Mouse (Mus musculus): ENCODE data around the gene Naip2. TPM values are rescaled to one million over a fixed set of nuclear protein-coding genes. Genes with fewer than 3 reads are reported as not detected.

Gene Naip2
- total and polyA plus RNA-seq, 2 experiments from 2014 or later = 0.14 to 0.69 TPM

DNA sequence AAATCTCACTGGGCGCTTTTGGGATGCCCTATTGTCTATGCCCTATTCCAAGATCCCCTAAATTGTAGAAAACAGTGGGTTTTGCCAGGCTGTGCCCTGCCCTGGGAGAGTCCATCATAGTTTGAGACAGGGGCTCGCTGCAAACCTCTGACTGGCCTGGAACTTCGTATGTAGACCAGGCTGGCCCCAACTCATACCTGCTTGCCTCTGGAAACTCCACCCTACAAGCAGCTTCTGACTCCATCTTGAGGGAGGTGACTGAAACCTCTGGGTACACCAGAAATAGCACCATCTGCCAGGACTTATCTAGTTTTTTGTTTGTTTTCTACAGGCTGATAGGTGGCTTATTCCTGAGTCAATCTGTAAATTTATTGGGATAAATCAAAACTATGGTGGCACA is 77.9 kb downstream of the Naip2 start:
- TF ChIP-seq EP300 (IDR thresholded peaks at IDR 0.05; ENCODE audit: low read depth) (no peak), CTCF (IDR thresholded peaks at IDR 0.05; ENCODE audit: low read depth) (no peak)
- no peaks in the 10 kb centered on the region for H3K9me3 ChIP-seq (replicated peaks; ENCODE audit: control insufficient read depth, low read length)
- 83% methylated on average over 3 of the region's 3 CpGs for WGBS
- H3K4me1 ChIP-seq (ENCODE audit: control insufficient read depth, insufficient read depth) = peaks cover 14% of the 10 kb centered on the region
- H3K27ac ChIP-seq (ENCODE audit: low read depth) = no peak overlapping the region
- ATAC-seq (ENCODE audit: insufficient read depth, low read depth) = no peak; the same call in 1 of the 2 replicates
- H3K36me3 ChIP-seq (replicated peaks; ENCODE audit: control insufficient read depth, insufficient read depth, low read length) = peaks cover 19% of the 10 kb centered on the region
- no peak overlapping the region for H3K9ac ChIP-seq (replicated peaks; ENCODE audit: low read depth, low read length)
- H3K4me3 ChIP-seq (ENCODE audit: low read depth, low read length) = peak overlapping the region; percentile 77
- H3K27me3 ChIP-seq (ENCODE audit: control insufficient read depth, insufficient read depth, low read length) = no peaks in the 10 kb centered on the region
- peak overlapping the region; percentile 95 for H3K4me2 ChIP-seq (ENCODE audit: low read depth, low read length)
- no peak for DNase-seq (ENCODE audit: low spot score)

- Histone ChIP-seq H3K9me3 (replicated peaks; ENCODE audit: control insufficient read depth, low read length) (no peaks in the 10 kb centered on the region), H3K9ac (replicated peaks; ENCODE audit: low read depth, low read length) (no peak overlapping the region), H3K4me1 (ENCODE audit: control insufficient read depth, insufficient read depth) (peaks cover 7% of the 10 kb centered on the region; the same call in 1 of the 2 replicates), H3K4me2 (ENCODE audit: low read depth, low read length) (no peak overlapping the region), H3K27me3 (ENCODE audit: control insufficient read depth, insufficient read depth, low read length) (no peaks in the 10 kb centered on the region), H3K27ac (ENCODE audit: low read depth) (no peak overlapping the region), H3K36me3 (replicated peaks; ENCODE audit: control insufficient read depth, insufficient read depth, low read length) (no peaks in the 10 kb centered on the region), H3K4me3 (ENCODE audit: low read depth, low read length) (no peak overlapping the region)
- 36% methylated on average over 5 of the region's 5 CpGs for WGBS
- ATAC-seq (ENCODE audit: insufficient read depth, low read depth) = no peak
- TF ChIP-seq EP300 (IDR thresholded peaks at IDR 0.05; ENCODE audit: low read depth) (no peak), CTCF (IDR thresholded peaks at IDR 0.05; ENCODE audit: low read depth) (peak; percentile 63)
- no peak for DNase-seq (ENCODE audit: low spot score)
These were observed 89.5 kb downstream of the Naip2 start for GRCm38 (mm10) chr13:100112218-100112972.

GRCm38 (mm10) chr13:100107652-100108472 is 94.0 kb downstream of the Naip2 start, which contains the start of gene Serf1:
Gene Serf1 (plus strand): TSS chr13:100108012.
- H3K4me1 ChIP-seq (ENCODE audit: control insufficient read depth, insufficient read depth) = peaks cover 10% of the 10 kb centered on the region
- peak within 1 kb of the TSS; percentile 99 for H3K4me2 ChIP-seq (ENCODE audit: low read depth, low read length)
- peak; percentile 42 for DNase-seq (ENCODE audit: low spot score)
- TF ChIP-seq CTCF (IDR thresholded peaks at IDR 0.05; ENCODE audit: low read depth) (no peak), EP300 (IDR thresholded peaks at IDR 0.05; ENCODE audit: low read depth) (no peak)
- H3K36me3 ChIP-seq (replicated peaks; ENCODE audit: control insufficient read depth, insufficient read depth, low read length) = no peaks in the 10 kb centered on the region
- H3K27me3 ChIP-seq (ENCODE audit: control insufficient read depth, insufficient read depth, low read length) = no peaks in the 10 kb centered on the region
- H3K27ac ChIP-seq (ENCODE audit: low read depth) = 0 out of 2 replicates have a peak within 1 kb of the TSS, but pooled peaks have one; percentile 3
- peak within 1 kb of the TSS; percentile 67 for H3K9ac ChIP-seq (replicated peaks; ENCODE audit: low read depth, low read length)
- H3K4me3 ChIP-seq (ENCODE audit: low read depth, low read length) = peak within 1 kb of the TSS; percentile 89
- under 1% methylated on average over 66 of the region's 76 CpGs for WGBS
- peak; percentile 66 for ATAC-seq (ENCODE audit: insufficient read depth, low read depth)
- no peaks in the 10 kb centered on the region for H3K9me3 ChIP-seq (replicated peaks; ENCODE audit: control insufficient read depth, low read length)

DNA sequence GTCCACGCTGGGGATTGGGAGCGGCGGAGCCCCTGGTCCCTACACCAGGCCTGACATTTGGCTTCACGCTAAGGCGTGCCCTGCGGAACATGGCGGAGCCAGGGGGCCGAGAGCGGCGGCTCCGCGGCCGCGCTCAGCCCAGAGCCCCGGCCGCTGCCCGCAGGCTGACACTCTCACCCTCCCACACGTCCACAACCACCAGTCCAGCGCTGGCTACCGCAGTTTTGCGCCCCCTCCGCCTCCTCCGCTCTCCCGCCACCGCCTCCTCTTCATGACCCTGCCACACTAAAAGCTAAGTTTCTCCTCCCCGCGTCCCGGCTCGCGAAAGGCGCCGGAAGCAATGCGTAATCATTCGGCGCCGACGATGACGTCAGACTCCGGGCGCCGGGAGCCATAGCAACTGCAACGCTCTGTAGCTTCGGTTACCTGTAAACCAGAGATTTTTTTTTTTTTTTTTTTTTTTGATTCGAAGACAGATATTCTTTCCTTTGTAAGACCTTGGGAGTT is 98.1 kb downstream of the Naip2 start, which contains the start of gene Bdp1:
Bdp1 (minus strand) TSS at position 323 of the 507 bp plus-strand sequence.
- 0% methylated on average over 44 of the region's 44 CpGs for WGBS
- peak; percentile 81 for ATAC-seq (ENCODE audit: insufficient read depth, low read depth)

DNA sequence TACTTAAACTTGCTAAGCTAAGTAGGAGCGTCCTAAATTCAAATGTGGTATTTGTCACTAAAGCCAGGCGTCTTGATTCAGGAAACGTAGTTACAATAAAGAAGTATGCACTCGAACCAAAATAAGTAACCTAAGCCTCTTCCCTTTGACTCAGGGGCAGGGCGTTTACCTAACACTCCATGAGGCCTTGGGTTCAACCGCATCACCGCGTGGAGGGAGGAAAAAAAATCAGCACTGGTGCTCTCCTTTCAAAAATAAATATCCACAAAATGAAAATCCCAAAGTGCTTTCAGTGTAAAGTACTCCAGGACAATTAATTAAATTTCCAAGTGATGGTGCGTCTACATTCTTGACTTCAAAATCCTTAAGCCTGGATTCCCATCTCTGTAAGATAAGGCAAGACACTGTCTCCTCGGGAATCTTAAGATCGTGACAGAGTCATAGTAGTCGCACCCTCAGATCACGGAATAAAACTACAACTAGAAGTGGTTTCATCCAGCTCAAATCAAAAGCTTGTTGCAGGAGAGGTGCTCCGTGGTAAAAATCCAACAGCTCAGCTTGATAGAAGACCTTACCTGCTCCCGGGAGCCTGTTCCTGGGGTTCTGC is 98.7 kb downstream of the Naip2 start:
- H3K9ac ChIP-seq (replicated peaks; ENCODE audit: low read depth, low read length) = peak overlapping the region; percentile 94
- ATAC-seq (ENCODE audit: insufficient read depth, low read depth) = no peak
- peak overlapping the region; percentile 90 for H3K27ac ChIP-seq (ENCODE audit: low read depth)
- TF ChIP-seq EP300 (IDR thresholded peaks at IDR 0.05; ENCODE audit: low read depth) (no peak), CTCF (IDR thresholded peaks at IDR 0.05; ENCODE audit: low read depth) (no peak)
- DNase-seq (ENCODE audit: low spot score) = no peak
- no peaks in the 10 kb centered on the region for H3K9me3 ChIP-seq (replicated peaks; ENCODE audit: control insufficient read depth, low read length)
- peak overlapping the region; percentile 96 for H3K4me3 ChIP-seq (ENCODE audit: low read depth, low read length)
- no peaks in the 10 kb centered on the region for H3K27me3 ChIP-seq (ENCODE audit: control insufficient read depth, insufficient read depth, low read length)
- H3K36me3 ChIP-seq (replicated peaks; ENCODE audit: control insufficient read depth, insufficient read depth, low read length) = peaks cover 7% of the 10 kb centered on the region
- WGBS = 4% methylated on average over 15 of the region's 15 CpGs
- H3K4me1 ChIP-seq (ENCODE audit: control insufficient read depth, insufficient read depth) = peaks cover 9% of the 10 kb centered on the region
- H3K4me2 ChIP-seq (ENCODE audit: low read depth, low read length) = peak overlapping the region; percentile 71

More for the DNA sequence above, 98.1 kb downstream of the Naip2 start, which contains the start of gene Bdp1:
- Histone ChIP-seq H3K4me2 (ENCODE audit: low read depth, low read length) (peak within 1 kb of the TSS; percentile 71), H3K4me1 (ENCODE audit: control insufficient read depth, insufficient read depth) (peaks cover 15% of the 10 kb centered on the region), H3K27me3 (ENCODE audit: control insufficient read depth, insufficient read depth, low read length) (no peaks in the 10 kb centered on the region), H3K4me3 (ENCODE audit: low read depth, low read length) (peak within 1 kb of the TSS; percentile 96), H3K36me3 (replicated peaks; ENCODE audit: control insufficient read depth, insufficient read depth, low read length) (peaks cover 2% of the 10 kb centered on the region), H3K9ac (replicated peaks; ENCODE audit: low read depth, low read length) (peak within 1 kb of the TSS; percentile 94), H3K9me3 (replicated peaks; ENCODE audit: control insufficient read depth, low read length) (no peaks in the 10 kb centered on the region), H3K27ac (ENCODE audit: low read depth) (peak within 1 kb of the TSS; percentile 90)
- no peak for TF ChIP-seq EP300 (IDR thresholded peaks at IDR 0.05; ENCODE audit: low read depth)
- no peak for TF ChIP-seq CTCF (IDR thresholded peaks at IDR 0.05; ENCODE audit: low read depth)
- DNase-seq (ENCODE audit: low spot score) = peak; percentile 82

Data from heart, postnatal 0 days (tissue).